Mouse (Mus musculus) kidney, adult 2 months (tissue): ENCODE data around the gene Kif19a.

ENCODE experiments used
- CTCF ChIP-seq: fragments of 200-500 bp; conservative IDR thresholded peaks from 2 replicates; pipeline ENCODE4 v1.5.1; 2011; ENCODE audit warnings: low read depth, mild to moderate bottlenecking, control low read depth, low read length, moderate library complexity, mixed read lengths; ENCODE audit not compliant: insufficient read depth, insufficient read length
- POLR2A ChIP-seq: fragments of 200-500 bp; IDR thresholded peaks from one replicate; pipeline ENCODE4 v1.6.1; 2011; ENCODE audit warnings: low read depth, low read length, control low read depth

DNA sequence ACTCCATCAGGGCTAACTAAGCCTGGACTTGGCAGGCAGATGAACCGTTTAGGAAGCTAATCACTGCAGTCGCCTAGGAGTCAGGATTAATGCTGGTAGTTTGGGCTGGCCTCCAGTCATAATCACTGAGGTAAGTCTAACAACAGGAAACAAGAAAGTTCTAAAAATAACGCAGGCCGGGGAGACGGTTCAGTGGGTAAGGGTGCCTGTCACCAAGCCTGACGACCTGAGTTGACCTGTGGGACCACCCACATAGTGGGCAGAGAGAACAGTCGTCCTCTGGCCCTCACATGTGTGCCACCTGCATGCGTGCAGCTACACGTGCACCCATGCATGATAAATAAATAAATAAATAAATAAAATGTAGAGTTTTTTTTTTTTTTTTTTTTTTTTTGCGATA lies 24.6 kb upstream of the Kif19a start:
- no peak for TF ChIP-seq CTCF
- no peak for TF ChIP-seq POLR2A
